Mouse (Mus musculus) lung, adult 2 months (tissue): ENCODE measurements around the gene Rab29.

Experiments
- CTCF ChIP-seq: fragments of 200-500 bp; IDR thresholded peaks from 2 replicates; pipeline ENCODE4 v1.5.1; 2011; ENCODE audit warnings: mild to moderate bottlenecking, low read length, control low read depth; ENCODE audit not compliant: insufficient read depth
- POLR2A ChIP-seq: fragments of 200-500 bp; IDR thresholded peaks from 2 replicates; pipeline ENCODE4 v1.6.1; 2011; ENCODE audit warnings: low read depth, mild to moderate bottlenecking, control low read depth, low read length, borderline replicate concordance; ENCODE audit errors: extremely low read depth

GRCm38 (mm10) chr1:131822292-131822691 is 44.7 kb upstream of the Rab29 start:
- TF ChIP-seq POLR2A = no peak
- TF ChIP-seq CTCF = no peak
